Mouse (Mus musculus) embryonic fibroblast, embryonic 13.5 days (primary cell): ENCODE measurements at regions not wholly inside any gene's neighbourhood (a gene's known extent, or its start where the extent isn't known, plus 50 kb on each side); places are given as distances from the start of the nearest gene placed in this dataset.

Experiments
- CTCF ChIP-seq: IDR thresholded peaks from 2 replicates; pipeline ENCODE4 v1.5.1; 2011; ENCODE audit warnings: mild to moderate bottlenecking, control low read depth, low read length, moderate library complexity, borderline replicate concordance; ENCODE audit not compliant: insufficient read depth
- POLR2A ChIP-seq: IDR thresholded peaks from 2 replicates; pipeline ENCODE4 v1.6.1; 2011; ENCODE audit warnings: low read depth, mild to moderate bottlenecking, control low read depth, low read length, moderate library complexity

DNA sequence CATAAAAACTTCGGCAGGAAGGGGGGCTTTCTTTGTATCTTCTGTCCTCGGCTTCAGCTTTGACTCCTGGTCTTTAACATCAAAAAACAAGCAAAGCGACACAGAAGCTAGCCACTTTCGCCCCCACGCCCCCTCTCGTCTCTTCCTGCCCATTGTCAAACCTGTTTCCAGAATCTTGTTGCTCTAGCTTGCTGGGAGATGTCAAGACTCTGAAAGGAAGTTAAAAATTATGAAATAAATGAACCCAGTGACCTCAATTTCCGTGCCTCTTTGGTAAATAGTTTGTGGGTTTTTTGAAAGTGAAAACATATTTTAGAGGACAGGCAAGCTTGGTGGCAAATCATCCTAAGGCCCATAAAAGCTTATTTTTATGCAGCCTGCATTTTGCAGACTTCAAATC is 186.1 kb downstream of the Basp1 start:
- no peak for TF ChIP-seq CTCF
- no peak for TF ChIP-seq POLR2A
